Mouse (Mus musculus): ENCODE measurements around the gene Tcap.

GRCm38 (mm10) chr11:98412797-98413301 lies 29.2 kb downstream of the Tcap start:
- no peak for TF ChIP-seq CTCF (IDR thresholded peaks at IDR 0.05; ENCODE audit: low read depth, low read length)
- TF ChIP-seq POLR2A (IDR thresholded peaks at IDR 0.05; ENCODE audit: extremely low read depth, insufficient read depth, low read length) = no peak
